Mouse (Mus musculus): ENCODE measurements around the gene Hmgcs1.
"Not testable (repeated sequence)": the region's sequence is repeated elsewhere in the genome, so short reads cannot be mapped to it uniquely, and the experiment has no call there.

The Hmgcs1 gene

GRCm38 (mm10) chr13:119706278-119706880, 16.2 kb downstream of the Hmgcs1 start:
- not testable (repeated sequence) for DNase-seq

GRCm38 (mm10) chr13:119706953-119707352, 16.8 kb downstream of the Hmgcs1 start:
- DNase-seq: no peak

GRCm38 (mm10) chr13:119707906-119708305, 17.7 kb downstream of the Hmgcs1 start:
- no peak for DNase-seq

- DNase-seq: no peak
These were observed 18.8 kb downstream of the Hmgcs1 start for GRCm38 (mm10) chr13:119708941-119709340.

GRCm38 (mm10) chr13:119709388-119710267, 19.4 kb downstream of the Hmgcs1 start:
- no peak for DNase-seq

GRCm38 (mm10) chr13:119710268-119710610, 20.1 kb downstream of the Hmgcs1 start:
- no peak for DNase-seq

- no peak for DNase-seq
These were observed 22.3 kb downstream of the Hmgcs1 start for GRCm38 (mm10) chr13:119712463-119712862.

GRCm38 (mm10) chr13:119713107-119713787, 23.1 kb downstream of the Hmgcs1 start:
- DNase-seq: no peak

- no peak for DNase-seq
These were observed 23.6 kb downstream of the Hmgcs1 start for GRCm38 (mm10) chr13:119713821-119714220.

- DNase-seq: no peak
These were observed 25.9 kb downstream of the Hmgcs1 start for GRCm38 (mm10) chr13:119716105-119716504.

- DNase-seq: no peak
These were observed 32.3 kb downstream of the Hmgcs1 start for GRCm38 (mm10) chr13:119722447-119722846.

- no peak for DNase-seq
These were observed 33.2 kb downstream of the Hmgcs1 start for GRCm38 (mm10) chr13:119723368-119723767.

- DNase-seq: no peak
These were observed 34.4 kb downstream of the Hmgcs1 start for GRCm38 (mm10) chr13:119724541-119724940.

- no peak for DNase-seq
These were observed 37.6 kb downstream of the Hmgcs1 start for GRCm38 (mm10) chr13:119727608-119728387.

- no peak for DNase-seq
These were observed 39.2 kb downstream of the Hmgcs1 start for GRCm38 (mm10) chr13:119729406-119729805.

- DNase-seq: no peak
These were observed 41.3 kb downstream of the Hmgcs1 start for GRCm38 (mm10) chr13:119731448-119731847.

- DNase-seq: no peak
These were observed 51.4 kb downstream of the Hmgcs1 start for GRCm38 (mm10) chr13:119741390-119742237.

GRCm38 (mm10) chr13:119742711-119743415, 52.7 kb downstream of the Hmgcs1 start:
- no peak for DNase-seq

GRCm38 (mm10) chr13:119743470-119743869, 53.3 kb downstream of the Hmgcs1 start:
- peak; percentile 35 for DNase-seq

GRCm38 (mm10) chr13:119746930-119747329, 56.8 kb downstream of the Hmgcs1 start:
- no peak for DNase-seq
